Mouse (Mus musculus) neutrophil, adult 5-6 weeks (primary cell): ENCODE results near the gene Fubp3. TPM values are rescaled to one million over a fixed set of nuclear protein-coding genes. Genes with fewer than 3 reads are reported as not detected.

Source experiments
- ATAC-seq: fragments of 151-379, 151-347 bp; 2 replicates; pipeline ENCODE4 v1.8.0; 2017; ENCODE audit warnings: mild to moderate bottlenecking, moderate TSS enrichment; ENCODE audit not compliant: insufficient number of reproducible peaks, poor library complexity, low FRiP score, severe bottlenecking; ENCODE audit errors: extremely low read depth
- total RNA-seq: library from RNA; stranded (forward); fragments of 200-1000 nt; gene quantifications from 2 replicates; pipeline ENCODE4 v1.2.3, GENCODE M21; 2017

Gene Fubp3
- total RNA-seq, 1 experiment from 2014 or later: 7.0 TPM

DNA sequence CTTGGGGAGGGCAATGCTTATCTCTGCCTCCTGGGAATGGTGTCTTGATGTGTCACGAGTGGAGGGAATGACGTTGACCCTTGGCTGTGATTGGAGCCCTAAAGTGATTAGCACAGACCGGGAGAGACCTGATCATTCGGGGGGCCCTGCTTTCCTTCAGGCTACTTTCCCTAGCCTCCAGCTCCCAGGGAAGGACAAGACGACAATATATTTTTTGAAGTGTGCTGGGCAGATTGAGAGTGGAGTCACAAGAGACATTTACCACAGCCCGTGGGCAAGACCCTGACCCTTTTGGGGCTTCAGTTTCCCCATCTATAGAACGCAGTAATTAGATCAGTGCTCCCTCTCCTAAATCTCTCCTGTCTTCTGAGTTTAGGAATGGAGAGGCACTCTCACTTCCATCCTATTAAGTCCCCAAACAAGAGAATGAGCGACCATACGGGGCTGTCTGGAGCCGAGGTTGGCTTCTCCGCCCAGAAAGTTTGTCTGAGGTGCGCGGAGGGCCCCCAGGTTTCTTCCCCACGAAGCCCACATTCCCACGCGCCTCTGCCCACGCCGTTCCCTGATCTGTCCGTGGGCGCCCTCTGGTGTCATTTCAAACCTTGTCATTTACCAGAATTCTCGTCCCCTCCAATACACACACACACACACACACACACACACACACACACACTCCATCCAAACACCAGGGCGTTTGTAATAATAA, 82.6 kb downstream of the Fubp3 start:
- ATAC-seq: no peak

- no peak for ATAC-seq
Measured at GRCm38 (mm10) chr2:31656374-31656773, 83.9 kb downstream of the Fubp3 start.

GRCm38 (mm10) chr2:31662939-31663803, 90.7 kb downstream of the Fubp3 start:
- ATAC-seq: no peak

DNA sequence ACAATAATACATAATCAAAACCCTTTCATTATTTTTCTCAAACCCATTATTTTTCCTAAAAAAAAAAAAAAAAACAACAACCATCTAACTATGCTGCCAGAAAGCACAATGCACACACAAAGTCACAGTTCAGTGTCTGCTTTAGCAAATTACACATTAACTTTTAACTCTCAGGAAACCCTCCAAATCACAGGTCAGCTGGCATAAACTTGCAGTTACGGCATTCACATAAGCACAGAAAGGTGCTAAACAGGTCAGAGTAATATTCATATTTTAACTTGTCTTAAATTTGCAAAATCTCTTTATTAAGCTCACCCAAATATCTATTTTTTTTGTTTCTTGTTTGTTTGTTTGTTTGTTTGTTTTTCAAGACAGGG, 91.3 kb downstream of the Fubp3 start:
- ATAC-seq: no peak

Other genes with a start within 250 kb of the Fubp3 start
- 10.6 and 18.4 TPM in 2 replicates for gene Ass1, start 102.4 kb upstream of the Fubp3 start, total RNA-seq
- not detected in 2 replicates for gene Prdm12, start 67.4 kb downstream of the Fubp3 start, total RNA-seq
- gene Exosc2, start 98.1 kb downstream of the Fubp3 start, total RNA-seq: 27.1 and 30.2 TPM in 2 replicates
- gene Abl1, start 115.7 kb downstream of the Fubp3 start, total RNA-seq: 29.3 and 34.1 TPM in 2 replicates
- 2.6 and 2.8 TPM in 2 replicates for gene Qrfp, start 237.9 kb downstream of the Fubp3 start, total RNA-seq